Mouse (Mus musculus) ovary, postnatal 36 days (tissue): ENCODE results near the gene Plcb4.

Source experiments
- DNase-seq: peaks from one replicate; pipeline ENCODE4 v3.0.0; 2022; ENCODE audit warnings: low spot score, mixed read lengths

Plcb4 gene

GRCm38 (mm10) chr2:136002118-136002517 is 343.3 kb downstream of the Plcb4 start:
- DNase-seq: no peak

- no peak for DNase-seq
These were observed 345.0 kb downstream of the Plcb4 start for GRCm38 (mm10) chr2:136003836-136004235.

- DNase-seq: no peak
These were observed 347.5 kb downstream of the Plcb4 start for GRCm38 (mm10) chr2:136006280-136006679.

GRCm38 (mm10) chr2:136012759-136013158 is 353.9 kb downstream of the Plcb4 start:
- no peak for DNase-seq

GRCm38 (mm10) chr2:136048464-136048863 is 389.7 kb downstream of the Plcb4 start:
- DNase-seq: no peak

GRCm38 (mm10) chr2:136050793-136051615 is 392.2 kb downstream of the Plcb4 start:
- no peak for DNase-seq

GRCm38 (mm10) chr2:136051688-136052289 is 393.0 kb downstream of the Plcb4 start, which contains the start of gene Lamp5:
Lamp5 (plus strand) TSS chr2:136052239.
- no peak for DNase-seq

GRCm38 (mm10) chr2:136057861-136058331 is 399.1 kb downstream of the Plcb4 start:
- DNase-seq: peak; percentile 10

- no peak for DNase-seq
These were observed 399.6 kb downstream of the Plcb4 start for GRCm38 (mm10) chr2:136058398-136058797.

- DNase-seq: no peak
These were observed 400.3 kb downstream of the Plcb4 start for GRCm38 (mm10) chr2:136059029-136059669.
